Mouse (Mus musculus): ENCODE measurements around the gene Alox12b. TPM values are rescaled to one million over a fixed set of nuclear protein-coding genes. Genes with fewer than 3 reads are reported as not detected.

Alox12b gene
- polyA plus RNA-seq, 1 experiment from 2014 or later: 0.27 TPM

GRCm38 (mm10) chr11:69114018-69114417, 42.8 kb upstream of the Alox12b start:
- no peaks in the 10 kb centered on the region for H3K9me3 ChIP-seq (replicated peaks; ENCODE audit: control insufficient read depth, low read length)
- H3K4me3 ChIP-seq (ENCODE audit: low read depth, low read length): no peak overlapping the region
- 75% methylated on average over 3 of the region's 3 CpGs for WGBS
- no peaks in the 10 kb centered on the region; the same call in none of the 2 replicates for H3K27me3 ChIP-seq (ENCODE audit: control insufficient read depth, insufficient read depth, low read length)
- no peak overlapping the region for H3K4me2 ChIP-seq (ENCODE audit: low read depth, low read length)
- ATAC-seq (replicated peaks; ENCODE audit: insufficient number of reproducible peaks, low FRiP score, low TSS enrichment, low read depth) (no peak), DNase-seq (ENCODE audit: low spot score) (no peak)
- no peak overlapping the region for H3K9ac ChIP-seq (replicated peaks; ENCODE audit: low read length)
- peaks cover 2% of the 10 kb centered on the region; the same call in 1 of the 2 replicates for H3K36me3 ChIP-seq (replicated peaks; ENCODE audit: control insufficient read depth, insufficient read depth, low read depth, low read length)
- no peaks in the 10 kb centered on the region for H3K4me1 ChIP-seq (ENCODE audit: control insufficient read depth, insufficient read depth, low read length)
- no peak overlapping the region for H3K27ac ChIP-seq (replicated peaks; ENCODE audit: low read depth, low read length)

- no peak overlapping the region for H3K4me2 ChIP-seq (ENCODE audit: low read depth, low read length)
- H3K27ac ChIP-seq (replicated peaks; ENCODE audit: low read depth, low read length): no peak overlapping the region
- no peaks in the 10 kb centered on the region for H3K9me3 ChIP-seq (replicated peaks; ENCODE audit: control insufficient read depth, low read length)
- DNase-seq (ENCODE audit: low spot score) (no peak), ATAC-seq (replicated peaks; ENCODE audit: insufficient number of reproducible peaks, low FRiP score, low TSS enrichment, low read depth) (no peak)
- WGBS: 84% methylated on average over 3 of the region's 3 CpGs
- no peaks in the 10 kb centered on the region for H3K36me3 ChIP-seq (replicated peaks; ENCODE audit: control insufficient read depth, insufficient read depth, low read depth, low read length)
- no peaks in the 10 kb centered on the region; the same call in none of the 2 replicates for H3K27me3 ChIP-seq (ENCODE audit: control insufficient read depth, insufficient read depth, low read length)
- H3K9ac ChIP-seq (replicated peaks; ENCODE audit: low read length): no peak overlapping the region
- no peak overlapping the region for H3K4me3 ChIP-seq (ENCODE audit: low read depth, low read length)
- no peaks in the 10 kb centered on the region for H3K4me1 ChIP-seq (ENCODE audit: control insufficient read depth, insufficient read depth, low read length)
These were observed 42.2 kb upstream of the Alox12b start for GRCm38 (mm10) chr11:69114621-69115020.

- H3K4me3 ChIP-seq (ENCODE audit: low read depth, low read length): no peak overlapping the region; the same call in 1 of the 2 replicates
- H3K27ac ChIP-seq (replicated peaks; ENCODE audit: low read depth, low read length): no peak overlapping the region
- peaks cover 3% of the 10 kb centered on the region for H3K4me1 ChIP-seq (ENCODE audit: control insufficient read depth, insufficient read depth, low read length)
- 53% methylated on average over 5 of the region's 5 CpGs for WGBS
- H3K36me3 ChIP-seq (replicated peaks; ENCODE audit: control insufficient read depth, insufficient read depth, low read depth, low read length): no peaks in the 10 kb centered on the region
- no peak for DNase-seq (ENCODE audit: low spot score)
- H3K9me3 ChIP-seq (replicated peaks; ENCODE audit: control insufficient read depth, low read length): no peaks in the 10 kb centered on the region
- ATAC-seq (replicated peaks; ENCODE audit: insufficient number of reproducible peaks, low FRiP score, low TSS enrichment, low read depth): no peak
- no peak overlapping the region for H3K4me2 ChIP-seq (ENCODE audit: low read depth, low read length)
- H3K9ac ChIP-seq (replicated peaks; ENCODE audit: low read length): no peak overlapping the region
- peaks cover 8% of the 10 kb centered on the region for H3K27me3 ChIP-seq (ENCODE audit: control insufficient read depth, insufficient read depth, low read length)
These were observed 39.9 kb upstream of the Alox12b start for GRCm38 (mm10) chr11:69116843-69117242.

- Histone ChIP-seq H3K36me3 (replicated peaks; ENCODE audit: control insufficient read depth, insufficient read depth, low read depth, low read length) (no peaks in the 10 kb centered on the region), H3K4me2 (ENCODE audit: low read depth, low read length) (peak overlapping the region; percentile 97), H3K27me3 (ENCODE audit: control insufficient read depth, insufficient read depth, low read length) (peaks cover 8% of the 10 kb centered on the region), H3K9me3 (replicated peaks; ENCODE audit: control insufficient read depth, low read length) (no peaks in the 10 kb centered on the region), H3K9ac (replicated peaks; ENCODE audit: low read length) (peak overlapping the region; percentile 70), H3K4me1 (ENCODE audit: control insufficient read depth, insufficient read depth, low read length) (peaks cover 3% of the 10 kb centered on the region), H3K4me3 (ENCODE audit: low read depth, low read length) (peak overlapping the region; percentile 82), H3K27ac (replicated peaks; ENCODE audit: low read depth, low read length) (0 out of 2 replicates have a peak overlapping the region, but pooled peaks have one; percentile 3)
- DNase-seq (ENCODE audit: low spot score): peak; percentile 73
- no peak for ATAC-seq (replicated peaks; ENCODE audit: insufficient number of reproducible peaks, low FRiP score, low TSS enrichment, low read depth)
- WGBS: under 1% methylated on average over 45 of the region's 45 CpGs
These were observed 38.8 kb upstream of the Alox12b start for GRCm38 (mm10) chr11:69117737-69118695.

GRCm38 (mm10) chr11:69118765-69119164, 38.0 kb upstream of the Alox12b start:
- peak overlapping the region; percentile 54 for H3K4me2 ChIP-seq (ENCODE audit: low read depth, low read length)
- no peak overlapping the region for H3K27ac ChIP-seq (replicated peaks; ENCODE audit: low read depth, low read length)
- peak; percentile 94 for DNase-seq (ENCODE audit: low spot score)
- ATAC-seq (replicated peaks; ENCODE audit: insufficient number of reproducible peaks, low FRiP score, low TSS enrichment, low read depth): no peak
- 0% methylated on average over 15 of the region's 15 CpGs for WGBS
- H3K4me1 ChIP-seq (ENCODE audit: control insufficient read depth, insufficient read depth, low read length): peaks cover 3% of the 10 kb centered on the region
- H3K9me3 ChIP-seq (replicated peaks; ENCODE audit: control insufficient read depth, low read length): no peaks in the 10 kb centered on the region
- H3K36me3 ChIP-seq (replicated peaks; ENCODE audit: control insufficient read depth, insufficient read depth, low read depth, low read length): no peaks in the 10 kb centered on the region
- no peak overlapping the region for H3K9ac ChIP-seq (replicated peaks; ENCODE audit: low read length)
- H3K27me3 ChIP-seq (ENCODE audit: control insufficient read depth, insufficient read depth, low read length): peaks cover 8% of the 10 kb centered on the region
- peak overlapping the region; percentile 82 for H3K4me3 ChIP-seq (ENCODE audit: low read depth, low read length)

GRCm38 (mm10) chr11:69119446-69120155, 37.2 kb upstream of the Alox12b start:
- H3K9me3 ChIP-seq (replicated peaks; ENCODE audit: control insufficient read depth, low read length): no peaks in the 10 kb centered on the region
- no peaks in the 10 kb centered on the region for H3K36me3 ChIP-seq (replicated peaks; ENCODE audit: control insufficient read depth, insufficient read depth, low read depth, low read length)
- H3K9ac ChIP-seq (replicated peaks; ENCODE audit: low read length): no peak overlapping the region
- WGBS: 27% methylated on average over 14 of the region's 14 CpGs
- peak overlapping the region; percentile 75 for H3K4me3 ChIP-seq (ENCODE audit: low read depth, low read length)
- H3K4me2 ChIP-seq (ENCODE audit: low read depth, low read length): peak overlapping the region; percentile 97; the same call in 1 of the 2 replicates
- peaks cover 3% of the 10 kb centered on the region for H3K4me1 ChIP-seq (ENCODE audit: control insufficient read depth, insufficient read depth, low read length)
- ATAC-seq (replicated peaks; ENCODE audit: insufficient number of reproducible peaks, low FRiP score, low TSS enrichment, low read depth) (no peak), DNase-seq (ENCODE audit: low spot score) (peak; percentile 6)
- no peak overlapping the region for H3K27ac ChIP-seq (replicated peaks; ENCODE audit: low read depth, low read length)
- peaks cover 8% of the 10 kb centered on the region for H3K27me3 ChIP-seq (ENCODE audit: control insufficient read depth, insufficient read depth, low read length)

- Histone ChIP-seq H3K4me2 (ENCODE audit: low read depth, low read length) (peak within 1 kb of the TSS; percentile 97), H3K27ac (replicated peaks; ENCODE audit: low read depth, low read length) (no peak within 1 kb of the TSS), H3K27me3 (ENCODE audit: control insufficient read depth, insufficient read depth, low read length) (peaks cover 8% of the 10 kb centered on the region), H3K4me1 (ENCODE audit: control insufficient read depth, insufficient read depth, low read length) (peaks cover 3% of the 10 kb centered on the region), H3K36me3 (replicated peaks; ENCODE audit: control insufficient read depth, insufficient read depth, low read depth, low read length) (no peaks in the 10 kb centered on the region), H3K9me3 (replicated peaks; ENCODE audit: control insufficient read depth, low read length) (no peaks in the 10 kb centered on the region), H3K4me3 (ENCODE audit: low read depth, low read length) (peak within 1 kb of the TSS; percentile 75), H3K9ac (replicated peaks; ENCODE audit: low read length) (peak within 1 kb of the TSS; percentile 58)
- WGBS: 1% methylated on average over 27 of the region's 27 CpGs
- DNase-seq (ENCODE audit: low spot score): peak; percentile 68
- no peak for ATAC-seq (replicated peaks; ENCODE audit: insufficient number of reproducible peaks, low FRiP score, low TSS enrichment, low read depth)
These were observed 36.4 kb upstream of the Alox12b start, which contains the start of gene Hes7 for GRCm38 (mm10) chr11:69120221-69121000. Gene Hes7 (plus strand): TSS chr11:69120404.

Measured in embryonic facial prominence, embryonic 11.5 days (tissue).